Mouse (Mus musculus) testis, adult 2 months (tissue): Measurements from ENCODE around the gene 1700067K01Rik. TPM values are rescaled to one million over a fixed set of nuclear protein-coding genes. Genes with fewer than 3 reads are reported as not detected.
A peak's percentile ranks its signal among the peaks of the same experiment; 100 is the strongest.

ENCODE experiments used
- H3K27ac ChIP-seq: fragments of 200-500 bp; 2 replicates; pipeline ENCODE4 v1.5.1; 2012; ENCODE audit warnings: low read depth, low read length; ENCODE audit not compliant: control insufficient read depth, insufficient read depth
- H3K27me3 ChIP-seq: fragments of 200-500 bp; 2 replicates; pipeline ENCODE4 v1.6.1; 2012; ENCODE audit warnings: mild to moderate bottlenecking, low read length, moderate library complexity; ENCODE audit not compliant: control insufficient read depth, insufficient read depth
- H3K36me3 ChIP-seq: fragments of 200-500 bp; 2 replicates; pipeline ENCODE4 v1.6.1; 2012; ENCODE audit warnings: mild to moderate bottlenecking, low read length; ENCODE audit not compliant: control insufficient read depth, insufficient read depth
- H3K4me1 ChIP-seq: fragments of 200-500 bp; 2 replicates; pipeline ENCODE4 v1.6.1; 2012; ENCODE audit warnings: low read length; ENCODE audit not compliant: control insufficient read depth, insufficient read depth
- H3K4me3 ChIP-seq: fragments of 200-500 bp; 2 replicates; pipeline ENCODE4 v1.5.1; 2012; ENCODE audit warnings: low read depth, mild to moderate bottlenecking, low read length, moderate library complexity, mixed read lengths; ENCODE audit not compliant: control insufficient read depth
- CTCF ChIP-seq: fragments of 200-500 bp; IDR thresholded peaks from 2 replicates; pipeline ENCODE4 v1.5.1; 2012; ENCODE audit warnings: low read depth, mild to moderate bottlenecking, inconsistent platforms, low read length, moderate library complexity; ENCODE audit not compliant: control insufficient read depth, insufficient read depth, insufficient replicate concordance
- POLR2A ChIP-seq: fragments of 200-500 bp; IDR thresholded peaks from 2 replicates; pipeline ENCODE4 v1.6.1; 2012; ENCODE audit warnings: low read depth, mild to moderate bottlenecking, inconsistent platforms, low read length, moderate library complexity; ENCODE audit not compliant: control insufficient read depth
- polyA plus RNA-seq: library from polyadenylated mRNA; depleted of rRNA; stranded (reverse); fragments of >200 nt; gene quantifications from 2 replicates; pipeline ENCODE4 v1.2.3, GENCODE M21; 2012

Gene 1700067K01Rik
- polyA plus RNA-seq, 1 experiment, result 38.1 TPM

GRCm38 (mm10) chr8:84008362-84008761 lies 7.1 kb downstream of the 1700067K01Rik start:
- no peaks in the 10 kb centered on the region for H3K27me3 ChIP-seq
- H3K27ac ChIP-seq, result no peak overlapping the region
- H3K4me3 ChIP-seq, result no peak overlapping the region
- peaks cover 37% of the 10 kb centered on the region for H3K4me1 ChIP-seq
- peak; percentile 28; the same call in 1 of the 2 replicates for TF ChIP-seq CTCF
- TF ChIP-seq POLR2A, result no peak
- H3K36me3 ChIP-seq, result no peaks in the 10 kb centered on the region

DNA sequence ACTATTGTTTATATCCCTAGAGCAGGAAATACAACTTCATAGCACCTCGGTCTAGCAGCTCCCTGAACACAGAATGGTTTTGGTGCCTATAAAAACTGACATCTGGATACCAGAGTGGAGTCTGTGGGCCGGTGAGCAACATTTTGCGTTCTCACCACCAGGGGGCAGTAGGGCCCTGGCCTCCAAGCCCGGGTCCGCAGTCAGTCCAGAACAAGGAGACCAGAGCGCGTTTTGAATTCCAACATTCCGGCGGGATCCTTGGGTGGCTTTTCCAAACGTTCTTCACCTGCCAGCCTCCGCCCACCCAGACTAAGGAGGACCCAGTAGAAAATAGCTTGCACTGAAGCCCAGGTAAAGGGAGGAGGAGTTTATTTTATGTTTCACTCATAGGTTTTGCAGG lies 8.6 kb downstream of the 1700067K01Rik start:
- TF ChIP-seq CTCF, result peak; percentile 92
- TF ChIP-seq POLR2A, result no peak
- Histone ChIP-seq H3K4me3 (no peak overlapping the region), H3K36me3 (no peaks in the 10 kb centered on the region), H3K27me3 (no peaks in the 10 kb centered on the region), H3K4me1 (peaks cover 29% of the 10 kb centered on the region), H3K27ac (no peak overlapping the region)

DNA sequence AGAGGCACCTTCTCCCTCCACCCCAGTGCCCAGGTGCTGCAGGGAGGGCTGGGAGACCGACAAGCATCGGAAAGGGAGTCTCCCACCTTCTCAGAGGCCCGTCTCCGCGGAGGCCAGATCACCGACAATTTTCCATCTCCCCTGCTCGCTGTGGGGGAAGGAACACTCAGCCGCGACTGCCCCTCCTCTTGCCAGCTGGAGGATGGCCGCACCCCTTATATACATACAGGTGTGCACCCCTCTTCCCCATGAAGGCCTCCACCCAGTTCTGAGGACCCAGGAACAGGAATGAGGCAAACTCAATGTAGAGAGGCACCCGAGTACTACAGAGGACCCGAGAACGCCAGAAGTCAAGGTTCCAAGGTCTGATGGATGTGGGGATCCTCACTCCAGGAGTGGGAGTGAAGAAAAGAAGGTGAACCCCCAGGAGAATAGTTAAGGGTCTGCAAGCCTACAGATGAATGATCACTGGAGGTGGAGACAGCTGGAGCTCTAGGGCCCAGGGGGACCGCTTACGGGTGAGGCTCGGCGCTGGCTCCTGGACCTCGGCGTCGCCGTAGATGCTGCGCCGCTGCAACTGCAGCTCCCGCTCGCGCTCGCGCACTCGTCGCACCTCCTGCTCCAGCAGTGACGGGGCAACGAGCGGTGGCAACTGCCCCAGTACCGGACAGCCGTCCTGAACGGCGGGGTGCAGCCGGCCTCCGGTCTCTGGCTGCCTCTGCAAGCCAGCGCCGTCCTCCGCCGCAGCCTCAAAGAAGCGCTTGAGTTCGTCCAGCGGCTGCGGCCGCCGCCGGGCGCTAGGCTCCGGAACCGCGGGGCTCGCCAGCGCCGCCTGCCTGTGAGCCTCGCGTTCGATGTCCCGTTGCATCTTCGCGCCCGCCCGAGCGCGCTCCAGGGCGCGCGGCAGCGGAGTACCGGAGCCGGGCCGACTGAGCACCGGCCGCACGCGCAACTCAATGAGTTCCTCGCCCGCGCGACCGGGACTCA lies 9.6 kb downstream of the 1700067K01Rik start:
- H3K27ac ChIP-seq, result no peak overlapping the region
- H3K4me1 ChIP-seq, result peaks cover 25% of the 10 kb centered on the region
- H3K27me3 ChIP-seq, result no peaks in the 10 kb centered on the region
- peak overlapping the region; percentile 73 for H3K4me3 ChIP-seq
- no peak for TF ChIP-seq POLR2A
- peak; percentile 51; the same call in 1 of the 2 replicates for TF ChIP-seq CTCF
- H3K36me3 ChIP-seq, result no peaks in the 10 kb centered on the region

- Histone ChIP-seq H3K4me3 (peak within 1 kb of the TSS; percentile 73), H3K27me3 (no peaks in the 10 kb centered on the region), H3K27ac (no peak within 1 kb of the TSS), H3K36me3 (no peaks in the 10 kb centered on the region), H3K4me1 (peaks cover 25% of the 10 kb centered on the region)
- TF ChIP-seq CTCF (no peak), POLR2A (no peak)
Measured at GRCm38 (mm10) chr8:84011705-84012498, 10.6 kb downstream of the 1700067K01Rik start, which contains the start of gene 2210011C24Rik. TSS of gene 2210011C24Rik (minus strand) at chr8:84012171.

GRCm38 (mm10) chr8:84012499-84013165 lies 11.3 kb downstream of the 1700067K01Rik start:
- Histone ChIP-seq H3K36me3 (no peaks in the 10 kb centered on the region), H3K4me1 (peaks cover 25% of the 10 kb centered on the region), H3K27me3 (no peaks in the 10 kb centered on the region), H3K4me3 (peak overlapping the region; percentile 3), H3K27ac (no peak overlapping the region)
- TF ChIP-seq POLR2A (no peak), CTCF (no peak)

DNA sequence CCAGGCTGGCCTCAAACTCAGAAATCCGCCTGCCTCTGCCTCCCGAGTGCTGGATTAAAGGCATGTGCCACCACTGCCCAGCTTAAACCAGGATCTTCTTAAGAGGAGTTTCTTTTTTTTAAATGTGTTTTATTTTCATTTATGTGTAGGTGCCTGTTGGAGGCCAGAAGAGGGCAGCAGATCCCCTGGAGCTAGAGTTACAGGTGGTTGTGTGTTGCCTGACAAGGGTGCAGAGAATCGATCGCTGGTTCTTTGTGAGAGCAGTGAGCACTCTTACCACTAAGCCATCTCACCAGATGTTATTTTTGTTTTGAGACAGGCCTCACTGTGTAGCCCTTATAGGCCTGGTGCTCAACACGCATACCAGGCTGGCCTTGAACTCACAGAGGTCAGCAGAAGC lies 14.5 kb downstream of the 1700067K01Rik start:
- H3K4me1 ChIP-seq, result peaks cover 19% of the 10 kb centered on the region
- no peak overlapping the region for H3K4me3 ChIP-seq
- no peaks in the 10 kb centered on the region for H3K27me3 ChIP-seq
- no peaks in the 10 kb centered on the region for H3K36me3 ChIP-seq
- no peak overlapping the region for H3K27ac ChIP-seq
- no peak for TF ChIP-seq POLR2A
- no peak for TF ChIP-seq CTCF
